Mouse (Mus musculus): Measurements from ENCODE around the gene Acsl1.

DNA sequence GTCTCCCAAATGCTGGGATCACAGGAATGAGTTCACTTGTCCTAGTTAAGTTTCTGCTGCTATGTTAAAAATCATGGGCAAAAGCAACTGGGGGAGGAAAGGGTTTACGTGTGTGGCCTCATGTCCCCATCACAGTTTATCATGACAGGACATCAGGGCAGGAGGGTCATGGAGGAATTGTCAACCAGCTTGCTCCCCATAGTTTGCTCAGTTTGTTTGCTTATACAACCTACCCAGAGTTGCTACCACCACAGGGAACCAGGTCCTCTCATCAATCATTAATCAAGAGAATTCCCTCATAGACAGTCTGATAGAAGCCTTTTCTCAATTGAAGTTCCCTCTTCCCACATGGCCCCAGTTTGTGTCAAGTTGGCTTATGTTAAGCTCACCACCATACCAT, 43.2 kb downstream of the Acsl1 start:
- TF ChIP-seq CTCF (IDR thresholded peaks at IDR 0.05; ENCODE audit: low read depth, low read length): no peak
- no peak for TF ChIP-seq POLR2A (IDR thresholded peaks at IDR 0.05; ENCODE audit: borderline replicate concordance, low read depth, low read length)

Data from bone marrow macrophage, adult 2 months (primary cell).